Mouse (Mus musculus) erythroblast, embryonic 14.5 days (primary cell): ENCODE measurements around the gene Rhoc.

ENCODE experiments used
- GATA1 ChIP-seq: IDR thresholded peaks from 2 replicates; pipeline ENCODE4 v1.6.1; 2012; ENCODE audit warnings: low read length, inconsistent platforms, mixed read lengths
- TAL1 ChIP-seq: IDR thresholded peaks from 3 replicates; pipeline ENCODE4 v1.6.1; 2012; ENCODE audit warnings: low read length, inconsistent platforms, mixed read lengths

GRCm38 (mm10) chr3:104773301-104773700 lies 14.9 kb upstream of the Rhoc start:
- TF ChIP-seq GATA1 = no peak
- TF ChIP-seq TAL1 = no peak
